In the genomic region with DNA sequence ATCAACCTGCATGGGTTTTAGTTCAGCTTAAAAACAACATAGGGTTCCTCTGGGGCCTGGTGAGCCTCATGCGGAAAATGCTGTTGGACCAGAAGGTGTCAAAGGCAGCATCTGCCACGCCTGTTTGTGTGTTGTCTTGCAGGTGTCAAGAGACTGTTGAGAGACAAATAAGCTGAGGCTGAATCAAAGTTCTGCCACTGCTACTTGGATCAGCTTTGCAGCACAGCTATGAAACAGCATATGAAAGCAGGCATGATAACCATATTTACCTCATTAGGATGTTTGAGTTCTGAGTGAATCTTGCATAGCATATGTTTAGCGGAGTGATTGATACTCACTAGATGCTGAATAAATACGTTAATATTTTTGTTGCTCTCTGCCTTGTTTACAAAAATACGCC, we compare ENCODE assay signal across 26 mouse cellular contexts.
"Had no signal": no experiment of that assay in that cellular context is flagged by ENCODE, and none has a peak within 500 bp of the region (broad histone marks: within the 10 kb centered on the region; RNA-seq: fewer than 3 reads in every experiment).

No protein-coding gene starts in this region.

- H3K27me3 ChIP-seq: heart, embryonic 13.5 days; heart, embryonic 15.5 days; kidney, embryonic 15.5 days; limb, embryonic 13.5 days; limb, embryonic 15.5 days; liver, embryonic 12.5 days had no signal

- DNase-seq: gastrocnemius, postnatal 14 days; gastrocnemius, postnatal 36 days; heart, adult 11 months; heart, adult 2 months; heart, postnatal 14 days; heart, postnatal 36 days; kidney, adult 11 months; kidney, adult 2 months; kidney, adult 9 months; kidney, postnatal 14 days; kidney, postnatal 36 days; layer of hippocampus, adult 9-11 months; layer of hippocampus, postnatal 36 days; left cerebral cortex, postnatal 4 days had no signal

- ATAC-seq: hindbrain, postnatal 0 days; intestine, embryonic 16.5 days; liver, embryonic 12.5 days had no signal

- H3K4me3 ChIP-seq: heart, adult 2 months; heart, embryonic 13.5 days; heart, embryonic 15.5 days; kidney, embryonic 15.5 days; limb, embryonic 13.5 days; limb, embryonic 15.5 days; liver, embryonic 12.5 days had no signal

- H3K9me3 ChIP-seq: heart, embryonic 13.5 days; heart, embryonic 15.5 days; kidney, embryonic 15.5 days; limb, embryonic 13.5 days; limb, embryonic 15.5 days; liver, embryonic 12.5 days had no signal

- H3K9ac ChIP-seq: heart, embryonic 13.5 days; heart, embryonic 15.5 days; hindbrain, embryonic 14.5 days; kidney, embryonic 15.5 days; limb, embryonic 13.5 days; limb, embryonic 15.5 days; liver, embryonic 12.5 days; liver, embryonic 14.5 days had no signal

- H3K27ac ChIP-seq: heart, adult 2 months; heart, embryonic 13.5 days; heart, embryonic 15.5 days; hindbrain, embryonic 14.5 days; hindbrain, postnatal 0 days; kidney, embryonic 15.5 days; kidney, postnatal 0 days; limb, embryonic 13.5 days; limb, embryonic 15.5 days; liver, embryonic 12.5 days; liver, embryonic 14.5 days had no signal

- H3K4me1 ChIP-seq: heart, embryonic 15.5 days; kidney, embryonic 15.5 days; limb, embryonic 13.5 days; limb, embryonic 15.5 days; liver, embryonic 12.5 days had no signal

- H3K4me2 ChIP-seq: heart, embryonic 11.5 days; heart, embryonic 13.5 days; heart, embryonic 15.5 days; hindbrain, embryonic 14.5 days; kidney, embryonic 15.5 days; limb, embryonic 13.5 days; limb, embryonic 15.5 days; liver, embryonic 12.5 days had no signal

- H3K36me3 ChIP-seq: heart, embryonic 13.5 days; heart, embryonic 15.5 days; kidney, embryonic 15.5 days; limb, embryonic 13.5 days; limb, embryonic 15.5 days; liver, embryonic 12.5 days had no signal
